Mouse (Mus musculus) midbrain, postnatal 0 days (tissue): Measurements from ENCODE around the gene Pard3b. TPM values are rescaled to one million over a fixed set of nuclear protein-coding genes. Genes with fewer than 3 reads are reported as not detected.

Source experiments
- ATAC-seq: fragments of 200-750 bp; cut with Nextera tagmentation; 2 replicates; pipeline ENCODE4 v1.8.0; 2017; ENCODE audit warnings: moderate number of reproducible peaks, mild to moderate bottlenecking, moderate TSS enrichment, moderate library complexity; ENCODE audit not compliant: low FRiP score
- DNase-seq: peaks from one replicate; pipeline ENCODE4 v3.0.0-alpha.2; 2015; ENCODE audit warnings: low spot score
- H3K27ac ChIP-seq: fragments of 300-500 bp; sonication (generic); 2 replicates; pipeline ENCODE4 v1.5.1; 2014; ENCODE audit warnings: low read depth, mild to moderate bottlenecking, low read length, mixed read lengths
- H3K27me3 ChIP-seq: fragments of 300-500 bp; sonication (generic); 2 replicates; pipeline ENCODE4 v1.6.1; 2014; ENCODE audit warnings: low read length, control low read depth, mixed read lengths; ENCODE audit not compliant: insufficient read depth
- H3K36me3 ChIP-seq: fragments of 300-500 bp; sonication (generic); 2 replicates; pipeline ENCODE4 v1.6.1; 2014; ENCODE audit warnings: low read length, control low read depth, mixed read lengths; ENCODE audit not compliant: insufficient read depth
- H3K4me1 ChIP-seq: fragments of 300-500 bp; sonication (generic); 2 replicates; pipeline ENCODE4 v1.6.1; 2014; ENCODE audit warnings: mild to moderate bottlenecking, control low read depth, antibody characterized with exemption, low read length, mixed read lengths; ENCODE audit not compliant: insufficient read depth
- H3K4me2 ChIP-seq: fragments of 300-500 bp; sonication (generic); 2 replicates; pipeline ENCODE4 v1.6.1; 2014; ENCODE audit warnings: low read depth, mild to moderate bottlenecking, low read length, mixed read lengths; ENCODE audit not compliant: poor library complexity, severe bottlenecking
- H3K4me3 ChIP-seq: fragments of 300-500 bp; sonication (generic); 2 replicates; pipeline ENCODE4 v1.5.1; 2014; ENCODE audit warnings: low read depth, mild to moderate bottlenecking, low read length, moderate library complexity
- H3K9ac ChIP-seq: fragments of 300-500 bp; sonication (generic); replicated peaks from 2 replicates; pipeline ENCODE4 v1.6.1; 2014; ENCODE audit warnings: mild to moderate bottlenecking, low read length, moderate library complexity, mixed read lengths; ENCODE audit not compliant: poor library complexity, severe bottlenecking
- H3K9me3 ChIP-seq: fragments of 300-500 bp; sonication (generic); 2 replicates; pipeline ENCODE4 v1.6.1; 2016; ENCODE audit warnings: low read length, control low read depth
- CTCF ChIP-seq: IDR thresholded peaks from 2 replicates; pipeline ENCODE4 v1.5.1; 2016; ENCODE audit warnings: antibody characterized with exemption, mild to moderate bottlenecking
- WGBS: fragments of 180-500 bp; shearing (Covaris S2); extraction: QIAGEN DNeasy Blood & Tissue Kit; methylation state at CpG from one replicate; pipeline ENCODE4 v1.1.7; 2014; 5-methylcytosine and 5-hydroxymethylcytosine counted together
- polyA plus RNA-seq: library from polyadenylated mRNA; unstranded; fragments of >200 nt; fragmentation: Nextera tagmentation; extraction: Ambion mirVana; gene quantifications from 2 replicates; pipeline ENCODE4 v1.2.1, GENCODE M21; 2015
- total RNA-seq: library from RNA; depleted of rRNA; stranded (reverse); fragments of >200 nt; gene quantifications from 2 replicates; pipeline ENCODE4 v1.2.3, GENCODE M21; 2014

The Pard3b gene
- total and polyA plus RNA-seq, 2 experiments from 2014 or later, result 5.3 to 7.0 TPM

GRCm38 (mm10) chr1:61846606-61847005 is 208.0 kb downstream of the Pard3b start:
- no peak overlapping the region for H3K4me3 ChIP-seq
- H3K9me3 ChIP-seq, result no peaks in the 10 kb centered on the region
- no peak overlapping the region for H3K27ac ChIP-seq
- no peak for ATAC-seq
- no peak for DNase-seq
- TF ChIP-seq CTCF, result no peak
- no peaks in the 10 kb centered on the region for H3K36me3 ChIP-seq
- H3K9ac ChIP-seq, result no peak overlapping the region
- H3K27me3 ChIP-seq, result no peaks in the 10 kb centered on the region
- no peaks in the 10 kb centered on the region for H3K4me1 ChIP-seq
- no peak overlapping the region for H3K4me2 ChIP-seq

- 59% methylated on average over 6 of the region's 6 CpGs for WGBS
- no peak for DNase-seq
Observed at GRCm38 (mm10) chr1:61849029-61849714, 210.5 kb downstream of the Pard3b start.

GRCm38 (mm10) chr1:61850471-61850870 is 211.8 kb downstream of the Pard3b start:
- Histone ChIP-seq H3K36me3 (no peaks in the 10 kb centered on the region), H3K27me3 (no peaks in the 10 kb centered on the region), H3K4me3 (no peak overlapping the region), H3K4me2 (no peak overlapping the region), H3K27ac (no peak overlapping the region), H3K9ac (no peak overlapping the region), H3K4me1 (no peaks in the 10 kb centered on the region), H3K9me3 (no peaks in the 10 kb centered on the region)
- TF ChIP-seq CTCF, result no peak
- DNase-seq, result no peak
- WGBS, result 76% methylated on average over 5 of the region's 5 CpGs
- no peak for ATAC-seq

More at GRCm38 (mm10) chr1:61849029-61849714, 210.5 kb downstream of the Pard3b start:
- Histone ChIP-seq H3K4me3 (no peak overlapping the region), H3K27me3 (no peaks in the 10 kb centered on the region), H3K9me3 (no peaks in the 10 kb centered on the region), H3K36me3 (no peaks in the 10 kb centered on the region), H3K4me1 (no peaks in the 10 kb centered on the region), H3K27ac (no peak overlapping the region), H3K4me2 (no peak overlapping the region), H3K9ac (no peak overlapping the region)
- ATAC-seq, result no peak
- TF ChIP-seq CTCF, result no peak

- H3K4me2 ChIP-seq, result no peak overlapping the region
- no peaks in the 10 kb centered on the region for H3K9me3 ChIP-seq
- no peak for TF ChIP-seq CTCF
- no peaks in the 10 kb centered on the region for H3K27me3 ChIP-seq
- no peaks in the 10 kb centered on the region for H3K4me1 ChIP-seq
- H3K4me3 ChIP-seq, result no peak overlapping the region
- ATAC-seq (no peak), DNase-seq (no peak)
- H3K36me3 ChIP-seq, result no peaks in the 10 kb centered on the region
- no peak overlapping the region for H3K27ac ChIP-seq
- H3K9ac ChIP-seq, result no peak overlapping the region
- 41% methylated on average over 5 of the region's 5 CpGs for WGBS
Observed at GRCm38 (mm10) chr1:61851176-61851575, 212.6 kb downstream of the Pard3b start.

- H3K9me3 ChIP-seq, result no peaks in the 10 kb centered on the region
- WGBS, result 86% methylated on average over 2 of the region's 2 CpGs
- H3K4me2 ChIP-seq, result no peak overlapping the region
- no peaks in the 10 kb centered on the region for H3K4me1 ChIP-seq
- no peak overlapping the region for H3K4me3 ChIP-seq
- TF ChIP-seq CTCF, result no peak
- H3K27ac ChIP-seq, result no peak overlapping the region
- ATAC-seq (no peak), DNase-seq (no peak)
- no peaks in the 10 kb centered on the region for H3K36me3 ChIP-seq
- H3K9ac ChIP-seq, result no peak overlapping the region
- H3K27me3 ChIP-seq, result no peaks in the 10 kb centered on the region
Observed at GRCm38 (mm10) chr1:61867286-61868082, 228.9 kb downstream of the Pard3b start.

- Histone ChIP-seq H3K4me1 (no peaks in the 10 kb centered on the region), H3K4me3 (no peak overlapping the region), H3K27me3 (no peaks in the 10 kb centered on the region), H3K27ac (no peak overlapping the region), H3K9ac (no peak overlapping the region), H3K36me3 (no peaks in the 10 kb centered on the region), H3K9me3 (no peaks in the 10 kb centered on the region), H3K4me2 (no peak overlapping the region)
- DNase-seq (no peak), ATAC-seq (no peak)
- 54% methylated on average over 1 of the region's 1 CpGs for WGBS
- TF ChIP-seq CTCF, result no peak
Observed at GRCm38 (mm10) chr1:61874875-61875274, 236.3 kb downstream of the Pard3b start.
